Mouse (Mus musculus): ENCODE measurements around the gene Drg1.
A peak's percentile ranks its signal among the peaks of the same experiment; 100 is the strongest.
"Not testable (repeated sequence)": the region's sequence is repeated elsewhere in the genome, so short reads cannot be mapped to it uniquely, and the experiment has no call there.

Drg1 gene

GRCm38 (mm10) chr11:3167129-3167528 lies 99.1 kb downstream of the Drg1 start:
- not testable (repeated sequence) for DNase-seq (ENCODE audit: low spot score in 2 of 2)

DNA sequence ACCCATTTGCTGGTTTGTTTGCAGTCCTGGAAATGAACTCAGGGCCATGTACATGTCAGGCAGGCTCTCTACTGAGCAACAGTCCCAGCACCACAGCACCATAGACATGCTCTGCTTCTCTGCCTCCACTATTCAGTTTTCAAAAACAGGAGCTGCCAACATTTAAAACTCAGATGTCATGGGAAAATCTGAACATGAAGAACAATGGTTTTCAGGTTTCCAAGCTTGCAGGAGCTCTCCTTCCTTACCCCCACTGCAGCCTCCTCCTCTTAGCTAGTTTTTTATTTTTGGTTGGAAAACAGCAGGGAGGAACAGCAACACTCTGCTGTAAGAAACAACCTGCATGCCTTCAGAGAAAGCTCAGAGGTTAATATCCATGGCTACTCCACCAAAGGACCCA lies 99.9 kb downstream of the Drg1 start:
- peak; percentile 54 to 56 for DNase-seq (ENCODE audit: low spot score in 2 of 2)

DNA sequence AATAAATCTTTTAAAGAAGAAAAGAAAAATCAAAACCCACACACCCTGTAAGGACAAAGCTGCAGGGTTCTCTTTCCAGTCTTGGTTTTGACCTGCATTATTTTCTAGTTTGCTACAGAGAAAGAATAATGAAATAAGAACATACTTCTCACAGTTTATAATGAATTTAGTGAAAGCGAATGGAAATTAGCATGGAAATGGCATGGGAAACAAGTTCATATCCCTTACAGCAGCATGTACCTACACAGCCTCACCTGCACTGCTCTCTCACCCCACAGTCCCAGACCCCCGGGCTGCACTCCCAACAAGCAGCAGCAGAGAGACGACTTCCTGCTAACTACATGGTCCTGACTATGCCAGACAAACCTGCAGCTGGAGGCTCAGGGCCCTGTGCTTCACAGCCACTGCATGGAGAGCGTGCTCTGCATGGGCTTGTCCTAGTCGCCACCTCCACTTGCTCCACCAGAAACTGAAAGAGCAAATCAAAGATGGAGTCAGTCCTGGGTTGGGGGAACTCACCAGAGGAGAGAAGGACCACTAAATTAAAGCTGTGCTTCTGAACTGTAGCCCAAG lies 100.9 kb downstream of the Drg1 start:
- not testable (repeated sequence) for DNase-seq (ENCODE audit: low spot score in 2 of 2)

- DNase-seq (ENCODE audit: low spot score in 2 of 2) = not testable (repeated sequence)
Measured at GRCm38 (mm10) chr11:3163661-3164060, 102.6 kb downstream of the Drg1 start.

DNA sequence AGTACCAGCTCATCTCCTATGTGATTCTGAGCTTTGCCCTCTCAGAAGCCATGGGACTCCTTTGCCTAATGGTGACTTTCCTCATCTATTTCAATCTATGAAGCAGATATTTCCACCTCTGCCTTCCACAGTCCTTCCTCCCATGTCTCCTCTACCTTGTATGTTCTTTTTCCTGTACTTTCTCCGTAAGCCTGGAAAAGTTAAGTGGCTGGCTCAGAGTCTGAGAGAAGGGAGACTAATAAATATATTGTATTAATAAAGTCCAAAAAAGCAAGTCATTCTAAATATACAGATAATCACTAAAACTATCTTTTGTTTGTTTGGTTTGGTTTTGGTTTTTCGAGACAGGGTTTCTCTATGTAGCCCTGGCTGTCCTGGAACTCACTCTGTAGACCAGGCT lies 103.1 kb downstream of the Drg1 start:
- DNase-seq (ENCODE audit: low spot score in 2 of 2) = peak in 1 of 2 experiments; percentile 65

DNA sequence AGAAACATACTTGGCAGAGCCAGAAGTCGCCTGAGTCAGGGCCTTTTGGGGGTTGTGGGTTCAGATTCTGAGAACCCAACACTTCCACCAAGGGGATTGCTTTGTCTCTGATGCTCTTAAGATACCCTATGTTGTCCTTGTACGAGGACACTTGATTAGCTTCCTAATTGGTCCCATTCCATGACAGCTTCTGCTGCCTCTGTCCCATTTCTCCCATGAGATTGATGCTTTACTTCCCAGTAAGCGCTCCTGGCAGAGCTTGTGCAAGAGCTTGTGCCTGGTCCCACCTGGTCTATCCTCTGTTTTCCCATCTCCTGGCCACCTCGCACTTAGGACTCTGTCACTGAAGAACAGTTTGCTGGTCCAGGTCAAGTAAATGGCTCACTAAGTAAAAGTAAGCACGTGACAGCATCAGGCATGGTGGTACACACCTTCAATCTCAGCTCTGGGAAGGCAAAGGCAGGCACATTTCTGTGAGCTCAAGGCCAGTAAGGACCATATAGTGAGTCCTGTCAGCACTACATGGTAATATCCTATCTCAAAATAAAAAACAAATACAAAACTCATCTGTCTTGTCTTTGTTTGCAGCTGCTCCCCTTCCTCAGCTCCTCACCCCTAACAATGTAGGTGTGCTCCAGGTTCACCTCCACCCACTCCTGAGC lies 103.8 kb downstream of the Drg1 start:
- DNase-seq (ENCODE audit: low spot score in 2 of 2) = peak; percentile 81 to 85

- peak; percentile 76 to 80 for DNase-seq (ENCODE audit: low spot score in 2 of 2)
Measured at GRCm38 (mm10) chr11:3161370-3161769, 104.8 kb downstream of the Drg1 start.

- not testable (repeated sequence) for DNase-seq (ENCODE audit: low spot score in 2 of 2)
Measured at GRCm38 (mm10) chr11:3158800-3159199, 107.4 kb downstream of the Drg1 start.

- not testable (repeated sequence) for DNase-seq (ENCODE audit: low spot score in 2 of 2)
Measured at GRCm38 (mm10) chr11:3157996-3158395, 108.2 kb downstream of the Drg1 start.

DNA sequence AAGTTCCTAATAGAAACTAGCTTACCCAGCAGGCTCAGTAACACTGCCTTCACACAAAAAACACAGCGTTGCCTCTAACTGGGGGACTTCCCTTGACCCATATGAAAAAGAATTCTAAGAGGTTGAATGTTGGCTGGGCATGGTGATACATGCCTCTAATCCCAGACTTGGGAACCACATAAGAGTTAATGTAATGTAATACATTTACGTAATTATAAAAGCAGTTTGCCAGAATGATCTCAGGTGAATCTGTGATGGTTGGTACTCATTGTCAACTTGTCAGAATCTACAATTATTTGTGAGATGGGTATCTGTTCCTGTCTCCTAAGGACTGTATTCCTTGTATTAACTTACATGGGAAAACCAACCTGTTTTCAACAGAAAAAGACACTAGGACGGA lies 109.2 kb downstream of the Drg1 start:
- not testable (repeated sequence) for DNase-seq (ENCODE audit: low spot score in 2 of 2)

GRCm38 (mm10) chr11:3153666-3154397 lies 112.4 kb downstream of the Drg1 start:
- peak; percentile 85 to 86 for DNase-seq (ENCODE audit: low spot score in 2 of 2)

- DNase-seq (ENCODE audit: low spot score in 2 of 2) = peak in 1 of 2 experiments; percentile 28
Measured at GRCm38 (mm10) chr11:3151358-3151757, 114.9 kb downstream of the Drg1 start.

DNA sequence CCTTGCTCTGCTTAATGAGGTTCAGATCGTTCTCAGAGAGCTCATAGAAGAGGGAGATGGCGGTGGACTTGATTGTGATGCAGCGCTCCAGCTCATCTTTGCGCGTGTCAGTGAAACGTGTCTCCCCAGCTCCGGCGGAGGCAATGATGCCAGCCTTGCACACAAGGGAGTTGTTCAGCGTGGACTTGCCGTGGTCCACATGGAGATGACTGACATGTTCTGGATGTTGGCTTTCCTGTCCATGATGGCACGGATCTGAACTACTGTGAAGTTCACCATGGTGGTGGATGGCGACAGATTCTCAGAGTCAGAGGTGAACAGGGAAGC lies 115.6 kb downstream of the Drg1 start:
- DNase-seq (ENCODE audit: low spot score in 2 of 2) = not testable (repeated sequence)

DNA sequence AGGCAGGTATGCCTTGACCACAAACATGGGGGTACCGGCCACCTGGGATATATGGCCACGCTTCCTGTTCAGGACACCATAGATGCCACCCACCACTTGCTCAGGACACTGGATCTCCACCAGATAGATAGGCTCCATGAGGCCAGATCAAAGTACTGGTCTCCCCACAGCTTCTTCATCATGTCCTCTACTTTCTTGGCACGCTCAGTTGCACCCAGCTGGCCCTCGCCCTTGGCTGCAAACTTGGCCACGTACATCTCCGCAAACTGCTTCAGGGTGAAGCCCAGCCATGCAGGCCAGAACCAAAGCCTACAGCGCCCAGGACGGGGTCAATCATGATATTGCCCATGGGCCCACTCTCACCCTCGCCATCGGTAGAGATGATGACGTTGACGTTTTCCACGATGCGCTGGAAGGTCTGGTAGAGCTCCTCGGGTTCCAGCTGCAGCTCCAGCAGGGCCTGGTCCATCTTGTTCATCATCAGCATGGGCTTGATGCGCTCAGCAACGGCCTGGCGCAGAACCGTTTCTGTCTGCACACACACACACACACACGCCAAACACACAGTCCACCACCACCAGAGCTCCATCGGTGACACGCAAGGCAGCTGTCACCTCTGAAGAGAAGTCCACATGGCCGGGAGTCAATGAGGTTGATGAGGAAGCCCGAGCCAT lies 116.1 kb downstream of the Drg1 start:
- DNase-seq (ENCODE audit: low spot score in 2 of 2) = peak in 1 of 2 experiments; percentile 35

GRCm38 (mm10) chr11:3149471-3149870 lies 116.7 kb downstream of the Drg1 start:
- DNase-seq (ENCODE audit: low spot score in 2 of 2) = not testable (repeated sequence)

DNA sequence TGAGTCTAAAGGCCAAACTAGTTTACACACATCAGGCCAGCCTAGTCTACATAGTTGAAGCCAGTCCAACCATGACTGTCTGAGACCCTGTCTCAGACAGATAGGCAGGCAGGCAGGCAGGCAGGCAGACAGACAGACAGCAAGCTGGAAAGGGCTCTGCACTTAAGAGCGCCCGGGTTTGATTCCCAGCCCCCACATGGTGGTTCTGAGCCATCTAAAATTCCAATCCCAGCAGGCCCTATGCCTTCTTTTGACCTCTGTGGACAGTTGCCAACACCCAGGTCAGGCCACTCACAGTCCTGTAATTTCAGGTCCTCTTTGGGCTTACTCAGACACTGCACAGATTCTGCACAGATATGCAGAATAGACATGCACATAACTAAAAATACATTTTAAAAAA lies 119.4 kb downstream of the Drg1 start:
- DNase-seq (ENCODE audit: low spot score in 2 of 2) = not testable (repeated sequence)

GRCm38 (mm10) chr11:3145359-3146165 lies 120.7 kb downstream of the Drg1 start:
- DNase-seq (ENCODE audit: low spot score in 2 of 2) = not testable (repeated sequence)

DNA sequence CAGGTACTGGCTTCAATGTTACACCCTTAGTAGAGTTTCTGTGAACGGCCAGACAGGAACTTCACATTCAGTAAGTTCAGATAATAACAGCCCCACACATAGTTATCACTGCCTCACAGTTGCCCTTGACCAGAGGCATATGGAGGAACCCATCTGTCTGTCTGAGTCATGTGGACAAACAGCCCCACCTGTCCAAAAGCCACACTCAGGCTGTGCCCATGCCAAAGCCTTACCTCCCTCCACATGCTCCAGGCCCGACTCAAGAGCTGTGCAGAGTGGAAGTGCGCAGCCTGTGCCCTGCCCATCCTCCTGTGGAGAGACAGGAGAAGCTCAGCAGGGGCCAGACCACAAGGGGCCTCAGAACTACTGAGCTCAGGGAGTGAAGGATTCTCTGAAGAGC lies 122.2 kb downstream of the Drg1 start:
- DNase-seq (ENCODE audit: low spot score in 2 of 2) = not testable (repeated sequence)

GRCm38 (mm10) chr11:3142413-3142812 lies 123.8 kb downstream of the Drg1 start:
- DNase-seq (ENCODE audit: low spot score in 2 of 2) = peak; percentile 88 to 89

DNA sequence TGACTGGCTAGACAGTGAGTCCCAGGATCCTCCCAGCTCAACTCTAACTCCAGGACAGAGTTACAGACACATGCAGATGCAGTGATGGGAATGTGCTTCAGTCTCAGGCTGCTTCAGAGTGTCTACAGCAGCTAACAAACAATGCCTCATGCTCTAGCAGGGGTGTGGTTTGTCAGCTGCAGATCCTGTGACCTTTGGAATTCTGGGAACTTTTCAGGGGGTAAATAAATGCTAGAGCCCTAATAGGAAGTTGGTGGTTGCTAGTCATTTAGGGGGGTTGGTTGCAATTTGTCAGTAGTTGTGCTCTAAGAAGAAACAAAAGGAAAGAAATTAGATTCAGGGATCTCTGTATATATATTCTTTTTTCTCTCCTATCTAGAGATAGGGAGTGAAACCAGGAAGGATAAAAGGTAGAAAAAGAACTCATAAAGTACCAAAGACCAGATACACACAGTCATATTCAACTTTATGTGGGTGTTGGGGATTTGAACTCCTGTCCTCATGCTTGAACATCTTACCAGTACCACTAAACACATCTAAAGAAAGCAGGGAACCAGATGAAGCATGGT lies 125.2 kb downstream of the Drg1 start:
- peak; percentile 48 to 65 for DNase-seq (ENCODE audit: low spot score in 2 of 2)

DNA sequence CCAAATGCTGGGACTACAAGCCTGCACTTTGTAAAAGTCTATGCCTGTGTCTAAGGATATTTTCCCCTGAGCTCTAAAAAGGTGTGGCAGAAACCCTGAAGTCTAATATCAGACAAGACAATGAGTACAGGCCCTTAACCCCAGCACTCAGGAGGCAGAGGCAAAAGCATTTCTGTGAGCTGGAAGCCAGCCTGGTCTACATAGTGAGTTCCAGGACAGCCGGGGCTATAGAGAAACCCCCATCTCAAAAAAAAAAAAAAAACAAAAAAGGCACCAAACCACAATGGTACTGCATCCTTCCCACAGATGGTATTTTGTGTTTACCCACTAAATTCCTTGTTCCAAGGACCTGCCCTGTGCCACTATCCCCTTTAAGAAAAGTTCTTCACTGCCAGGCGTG lies 127.9 kb downstream of the Drg1 start:
- peak; percentile 64 to 65 for DNase-seq (ENCODE audit: low spot score in 2 of 2)
